Mouse (Mus musculus): Measurements from ENCODE around the gene Htra2. TPM values are rescaled to one million over a fixed set of nuclear protein-coding genes. Genes with fewer than 3 reads are reported as not detected.

Htra2 gene
- total and polyA plus RNA-seq, 2 experiments from 2014 or later: 47.0 to 81.0 TPM

- H3K4me3 ChIP-seq (ENCODE audit: low read depth, low read length): no peak overlapping the region
- no peaks in the 10 kb centered on the region for H3K9me3 ChIP-seq (ENCODE audit: low read length)
- no peak overlapping the region for H3K9ac ChIP-seq
- peaks cover 8% of the 10 kb centered on the region; the same call in 1 of the 2 replicates for H3K4me1 ChIP-seq (ENCODE audit: insufficient read depth)
- no peak overlapping the region for H3K27ac ChIP-seq (ENCODE audit: low read depth, low read length)
- DNase-seq (no peak), ATAC-seq (no peak)
- TF ChIP-seq CTCF (IDR thresholded peaks at IDR 0.05; ENCODE audit: low read depth): no peak
- H3K4me2 ChIP-seq (ENCODE audit: low read depth): no peak overlapping the region
- 85% methylated on average over 2 of the region's 2 CpGs for WGBS
- peaks cover 14% of the 10 kb centered on the region for H3K36me3 ChIP-seq (ENCODE audit: insufficient read depth)
- peaks cover 16% of the 10 kb centered on the region for H3K27me3 ChIP-seq (ENCODE audit: insufficient read depth, low read length)
Measured at GRCm38 (mm10) chr6:83058725-83059124, 3.7 kb upstream of the Htra2 start.

GRCm38 (mm10) chr6:83057790-83058189, 2.7 kb upstream of the Htra2 start, which contains the start of gene Dqx1:
Dqx1 (plus strand) TSS chr6:83057844.
- Histone ChIP-seq H3K27me3 (ENCODE audit: insufficient read depth, low read length) (peaks cover 9% of the 10 kb centered on the region; the same call in 1 of the 2 replicates), H3K4me3 (ENCODE audit: low read depth, low read length) (no peak within 1 kb of the TSS), H3K27ac (ENCODE audit: low read depth, low read length) (no peak within 1 kb of the TSS), H3K9me3 (ENCODE audit: low read length) (no peaks in the 10 kb centered on the region), H3K36me3 (ENCODE audit: insufficient read depth) (peaks cover 14% of the 10 kb centered on the region), H3K9ac (no peak within 1 kb of the TSS), H3K4me2 (ENCODE audit: low read depth) (no peak within 1 kb of the TSS), H3K4me1 (ENCODE audit: insufficient read depth) (peaks cover 13% of the 10 kb centered on the region)
- DNase-seq (no peak), ATAC-seq (no peak)
- no peak for TF ChIP-seq CTCF (IDR thresholded peaks at IDR 0.05; ENCODE audit: low read depth)
- WGBS: 51% methylated on average over 3 of the region's 3 CpGs

GRCm38 (mm10) chr6:83054074-83054851, 810 bp downstream of the Htra2 start, which contains the start of gene Aup1:
Aup1 (plus strand) TSS chr6:83054521.
- Histone ChIP-seq H3K9me3 (ENCODE audit: low read length) (no peaks in the 10 kb centered on the region), H3K4me2 (ENCODE audit: low read depth) (peak within 1 kb of the TSS; percentile 86), H3K9ac (peak within 1 kb of the TSS; percentile 93), H3K27ac (ENCODE audit: low read depth, low read length) (peak within 1 kb of the TSS; percentile 91), H3K4me1 (ENCODE audit: insufficient read depth) (peaks cover 17% of the 10 kb centered on the region), H3K36me3 (ENCODE audit: insufficient read depth) (peaks cover 14% of the 10 kb centered on the region), H3K27me3 (ENCODE audit: insufficient read depth, low read length) (no peaks in the 10 kb centered on the region), H3K4me3 (ENCODE audit: low read depth, low read length) (peak within 1 kb of the TSS; percentile 94)
- peak; percentile 99 for ATAC-seq
- WGBS: under 1% methylated on average over 60 of the region's 64 CpGs
- DNase-seq: peak; percentile 99
- TF ChIP-seq CTCF (IDR thresholded peaks at IDR 0.05; ENCODE audit: low read depth): no peak

- peak overlapping the region; percentile 94 for H3K4me3 ChIP-seq (ENCODE audit: low read depth, low read length)
- ATAC-seq: no peak; the same call in 1 of the 2 replicates
Measured at GRCm38 (mm10) chr6:83053136-83053960, 1.7 kb downstream of the Htra2 start.

GRCm38 (mm10) chr6:83049367-83049766, 5.7 kb downstream of the Htra2 start:
- TF ChIP-seq CTCF (IDR thresholded peaks at IDR 0.05; ENCODE audit: low read depth): no peak
- H3K4me3 ChIP-seq (ENCODE audit: low read depth, low read length): no peak overlapping the region
- H3K9me3 ChIP-seq (ENCODE audit: low read length): no peaks in the 10 kb centered on the region
- WGBS: 72% methylated on average over 10 of the region's 10 CpGs
- H3K27ac ChIP-seq (ENCODE audit: low read depth, low read length): no peak overlapping the region
- no peaks in the 10 kb centered on the region for H3K27me3 ChIP-seq (ENCODE audit: insufficient read depth, low read length)
- no peak for ATAC-seq
- peaks cover 9% of the 10 kb centered on the region for H3K4me1 ChIP-seq (ENCODE audit: insufficient read depth)
- H3K4me2 ChIP-seq (ENCODE audit: low read depth): no peak overlapping the region
- no peak overlapping the region for H3K9ac ChIP-seq
- DNase-seq: no peak
- H3K36me3 ChIP-seq (ENCODE audit: insufficient read depth): no peaks in the 10 kb centered on the region; the same call in 1 of the 2 replicates

More at GRCm38 (mm10) chr6:83053136-83053960, 1.7 kb downstream of the Htra2 start:
- peaks cover 17% of the 10 kb centered on the region for H3K4me1 ChIP-seq (ENCODE audit: insufficient read depth)
- H3K27ac ChIP-seq (ENCODE audit: low read depth, low read length): peak overlapping the region; percentile 91
- H3K9ac ChIP-seq: peak overlapping the region; percentile 93
- H3K36me3 ChIP-seq (ENCODE audit: insufficient read depth): peaks cover 14% of the 10 kb centered on the region
- WGBS: 3% methylated on average over 26 of the region's 26 CpGs
- peak; percentile 49 for DNase-seq
- no peaks in the 10 kb centered on the region for H3K9me3 ChIP-seq (ENCODE audit: low read length)
- peak overlapping the region; percentile 86 for H3K4me2 ChIP-seq (ENCODE audit: low read depth)
- H3K27me3 ChIP-seq (ENCODE audit: insufficient read depth, low read length): no peaks in the 10 kb centered on the region
- no peak for TF ChIP-seq CTCF (IDR thresholded peaks at IDR 0.05; ENCODE audit: low read depth)

GRCm38 (mm10) chr6:83044742-83045141, 10.3 kb downstream of the Htra2 start:
- H3K4me2 ChIP-seq (ENCODE audit: low read depth): no peak overlapping the region
- no peak overlapping the region for H3K27ac ChIP-seq (ENCODE audit: low read depth, low read length)
- H3K9me3 ChIP-seq (ENCODE audit: low read length): no peaks in the 10 kb centered on the region
- no peaks in the 10 kb centered on the region for H3K27me3 ChIP-seq (ENCODE audit: insufficient read depth, low read length)
- WGBS: 83% methylated on average over 9 of the region's 9 CpGs
- H3K4me1 ChIP-seq (ENCODE audit: insufficient read depth): no peaks in the 10 kb centered on the region
- no peak overlapping the region for H3K4me3 ChIP-seq (ENCODE audit: low read depth, low read length)
- no peak for TF ChIP-seq CTCF (IDR thresholded peaks at IDR 0.05; ENCODE audit: low read depth)
- H3K9ac ChIP-seq: no peak overlapping the region
- H3K36me3 ChIP-seq (ENCODE audit: insufficient read depth): no peaks in the 10 kb centered on the region
- ATAC-seq (no peak), DNase-seq (no peak)
